8 mouse cellular contexts compared by ENCODE assay signal in genomic region chr12:75734167-75734566, GRCm38 (mm10). TPM values are rescaled to one million over a fixed set of nuclear protein-coding genes. Genes with fewer than 3 reads are reported as not detected.
A peak's percentile ranks its signal among the peaks of the same experiment; 100 is the strongest.
DNase-seq lines count a peak whose midpoint lies in the region; ATAC-seq lines count a peak whose summit lies in the region.

No protein-coding gene starts in this region.

- peak overlapping the region; percentile 80; the same call in 1 of the 2 replicates for H3K9ac ChIP-seq in intestine, embryonic 15.5 days
- peak overlapping the region; percentile 76; the same call in 1 of the 2 replicates for H3K9ac ChIP-seq in midbrain, embryonic 15.5 days

- 18% methylated on average over 10 of the region's 10 CpGs for WGBS in intestine, embryonic 15.5 days
- WGBS in midbrain, embryonic 15.5 days, result 29% methylated on average over 10 of the region's 10 CpGs

- no peaks in the 10 kb centered on the region for H3K9me3 ChIP-seq in erythroblast, embryonic 14.5 days (ENCODE audit: control insufficient read depth, low read length)
- no peaks in the 10 kb centered on the region for H3K9me3 ChIP-seq in intestine, embryonic 15.5 days
- H3K9me3 ChIP-seq in midbrain, embryonic 15.5 days, result no peaks in the 10 kb centered on the region

- no peak overlapping the region for H3K27ac ChIP-seq in intestine, embryonic 15.5 days
- no peak overlapping the region for H3K27ac ChIP-seq in midbrain, embryonic 15.5 days

- intact Hi-C loops in gastrocnemius, postnatal 36 days (cut with DNase I), result no loop called here

- peak; percentile 21 for DNase-seq in adrenal gland, postnatal 14 days
- DNase-seq in adrenal gland, adult 2 months, result no peak
- peak; percentile 59 for DNase-seq in CD4-positive, CD25-positive, alpha-beta regulatory T cell, adult 2 months (ENCODE audit: low read depth, low spot score)
- no peak for DNase-seq in gastrocnemius, adult 18-20 months (ENCODE audit: low spot score)
- DNase-seq in gastrocnemius, postnatal 36 days, result no peak

- peak overlapping the region; percentile 84 for H3K4me2 ChIP-seq in intestine, embryonic 15.5 days (replicated peaks)
- peak overlapping the region; percentile 84 for H3K4me2 ChIP-seq in midbrain, embryonic 15.5 days

- peaks cover 32% of the 10 kb centered on the region for H3K4me1 ChIP-seq in erythroblast, embryonic 14.5 days (ENCODE audit: control insufficient read depth)
- 0 out of 2 replicates have a peak, but pooled peaks cover 2% of the 10 kb centered on the region for H3K4me1 ChIP-seq in intestine, embryonic 15.5 days (replicated peaks)
- peaks cover 23% of the 10 kb centered on the region for H3K4me1 ChIP-seq in midbrain, embryonic 15.5 days

- H3K4me3 ChIP-seq in erythroblast, embryonic 14.5 days (replicated peaks), result peak overlapping the region; percentile 73
- H3K4me3 ChIP-seq in intestine, embryonic 15.5 days (replicated peaks), result peak overlapping the region; percentile 75
- H3K4me3 ChIP-seq in midbrain, embryonic 15.5 days, result peak overlapping the region; percentile 63

- peaks cover 4% of the 10 kb centered on the region; the same call in 1 of the 2 replicates for H3K27me3 ChIP-seq in erythroblast, embryonic 14.5 days (ENCODE audit: control insufficient read depth)
- no peaks in the 10 kb centered on the region for H3K27me3 ChIP-seq in intestine, embryonic 15.5 days (replicated peaks)
- no peaks in the 10 kb centered on the region for H3K27me3 ChIP-seq in midbrain, embryonic 15.5 days (replicated peaks)

- H3K36me3 ChIP-seq in erythroblast, embryonic 14.5 days (ENCODE audit: control insufficient read depth), result no peaks in the 10 kb centered on the region
- H3K36me3 ChIP-seq in intestine, embryonic 15.5 days, result no peaks in the 10 kb centered on the region
- H3K36me3 ChIP-seq in midbrain, embryonic 15.5 days (replicated peaks), result no peaks in the 10 kb centered on the region

- ATAC-seq in intestine, embryonic 15.5 days, result no peak
- no peak for ATAC-seq in midbrain, embryonic 15.5 days (replicated peaks)

RNA-seq across cellular contexts. Expression of gene Sgpp1, which starts 1.4 kb away (rescaled TPM):
- 89.2 and 93.5 TPM in 2 replicates for total RNA-seq in adrenal gland, postnatal 14 days (2021)
- total RNA-seq in adrenal gland, adult 2 months (2021), result 100 to 1,000 TPM; 141 to 178 TPM
- polyA plus RNA-seq in adrenal gland, adult 2 months (2012; rRNA removed), result 143 and 152 TPM in 2 replicates
- 0.42 and 0.55 TPM in 2 replicates for polyA plus RNA-seq in erythroblast, embryonic 14.5 days (2012)
- 16.2 and 16.3 TPM in 2 replicates for polyA plus RNA-seq in intestine, embryonic 15.5 days (2015; fragmentation: Nextera tagmentation; extraction: Ambion mirVana)
- polyA plus RNA-seq in midbrain, embryonic 15.5 days (2015; fragmentation: Nextera tagmentation; extraction: Ambion mirVana), result 12.2 and 12.5 TPM in 2 replicates
- total RNA-seq in gastrocnemius, adult 18-20 months (2021), result 10 to 100 TPM; 12.0 to 13.4 TPM
- 10 to 100 TPM; 11.4 to 12.0 TPM for total RNA-seq in gastrocnemius, postnatal 36 days (2021)

Comparison
In these comparisons a context has a peak if more than half of its experiments do, and no peak if none do; other contexts are left out.
1. DNase-seq: peak in adrenal gland, postnatal 14 days (single experiment) and CD4-positive, CD25-positive, alpha-beta regulatory T cell, adult 2 months (single experiment); none in adrenal gland, adult 2 months (single experiment), gastrocnemius, adult 18-20 months (single experiment) and gastrocnemius, postnatal 36 days (0 of 2).
2. Peak in every context shown above with its lines, with median percentiles within 50 percentile points of each other: H3K4me3 ChIP-seq.